Mouse (Mus musculus) cerebellum, adult 2 months (tissue): ENCODE data around the gene Arhgap4.

Experiments used
- CTCF ChIP-seq: fragments of 200-500 bp; IDR thresholded peaks from 2 replicates; pipeline ENCODE4 v1.5.1; 2011; ENCODE audit warnings: low read depth, mild to moderate bottlenecking, control low read depth, low read length, moderate library complexity, borderline replicate concordance; ENCODE audit not compliant: insufficient read depth
- POLR2A ChIP-seq: fragments of 200-500 bp; IDR thresholded peaks from 2 replicates; pipeline ENCODE4 v1.6.1; 2011; ENCODE audit warnings: low read length, control low read depth, borderline replicate concordance; ENCODE audit not compliant: insufficient read depth

GRCm38 (mm10) chrX:73916945-73917344 is 4.7 kb downstream of the Arhgap4 start:
- no peak for TF ChIP-seq CTCF
- TF ChIP-seq POLR2A = no peak
